In genomic region chr9:35522821-35523515, GRCm38 (mm10) we compare ENCODE assay signal across 15 mouse cellular contexts. TPM values are rescaled to one million over a fixed set of nuclear protein-coding genes. Genes with fewer than 3 reads are reported as not detected.
A peak's percentile ranks its signal among the peaks of the same experiment; 100 is the strongest.
DNase-seq lines count a peak whose midpoint lies in the region; ATAC-seq and TF ChIP-seq lines count a peak whose summit lies in the region.
"Had no signal": no experiment of that assay in that cellular context is flagged by ENCODE, and none has a peak within 500 bp of the region (broad histone marks: within the 10 kb centered on the region; RNA-seq: fewer than 3 reads in every experiment).

No protein-coding gene starts in this region.

- WGBS in intestine, embryonic 14.5 days: 76% methylated on average over 1 of the region's 1 CpGs
- WGBS in intestine, postnatal 0 days: 71% methylated on average over 1 of the region's 1 CpGs
- 79% methylated on average over 1 of the region's 1 CpGs for whole genome bisulfite sequencing in embryonic facial prominence, embryonic 14.5 days
- WGBS in limb, embryonic 11.5 days: 80% methylated on average over 1 of the region's 1 CpGs

- H3K27me3 ChIP-seq in intestine, embryonic 14.5 days (replicated peaks; ENCODE audit: control insufficient read depth, insufficient read depth, low read length): no peaks in the 10 kb centered on the region
- no peaks in the 10 kb centered on the region for H3K27me3 ChIP-seq in intestine, postnatal 0 days (replicated peaks; ENCODE audit: control insufficient read depth, insufficient read depth, low read length)
- H3K27me3 ChIP-seq in embryonic facial prominence, embryonic 14.5 days (replicated peaks; ENCODE audit: control insufficient read depth, insufficient read depth, low read length): no peaks in the 10 kb centered on the region
- H3K27me3 ChIP-seq in limb, embryonic 11.5 days (ENCODE audit: control insufficient read depth, insufficient read depth, low read length): no peaks in the 10 kb centered on the region

- H3K9ac ChIP-seq in intestine, embryonic 14.5 days (ENCODE audit: low read length): no peak overlapping the region
- H3K9ac ChIP-seq in intestine, postnatal 0 days (ENCODE audit: low read depth, low read length): no peak overlapping the region
- no peak overlapping the region for H3K9ac ChIP-seq in embryonic facial prominence, embryonic 14.5 days (ENCODE audit: low read depth, low read length)
- 0 out of 2 replicates have a peak overlapping the region, but pooled peaks have one; percentile 19 for H3K9ac ChIP-seq in limb, embryonic 11.5 days (ENCODE audit: low read length)

- H3K36me3 ChIP-seq in intestine, embryonic 14.5 days (ENCODE audit: control insufficient read depth, insufficient read depth, low read length): no peaks in the 10 kb centered on the region
- no peaks in the 10 kb centered on the region for H3K36me3 ChIP-seq in intestine, postnatal 0 days (ENCODE audit: control insufficient read depth, insufficient read depth)
- no peaks in the 10 kb centered on the region for H3K36me3 ChIP-seq in embryonic facial prominence, embryonic 14.5 days (ENCODE audit: control insufficient read depth, insufficient read depth, low read length)
- H3K36me3 ChIP-seq in limb, embryonic 11.5 days (ENCODE audit: control insufficient read depth, insufficient read depth, low read length): no peaks in the 10 kb centered on the region
- H3K36me3 ChIP-seq: heart, embryonic 10.5 days had no signal

- H3K4me1 ChIP-seq in intestine, embryonic 14.5 days (replicated peaks; ENCODE audit: control insufficient read depth, insufficient read depth, low read length): peaks cover 9% of the 10 kb centered on the region
- no peaks in the 10 kb centered on the region for H3K4me1 ChIP-seq in intestine, postnatal 0 days (replicated peaks; ENCODE audit: control insufficient read depth, insufficient read depth, low read length)
- peaks cover 9% of the 10 kb centered on the region for H3K4me1 ChIP-seq in embryonic facial prominence, embryonic 14.5 days (ENCODE audit: control insufficient read depth, insufficient read depth, low read length)
- peaks cover 22% of the 10 kb centered on the region for H3K4me1 ChIP-seq in limb, embryonic 11.5 days (ENCODE audit: control insufficient read depth, insufficient read depth, low read length)

- H3K4me2 ChIP-seq in intestine, embryonic 14.5 days (ENCODE audit: low read length): no peak overlapping the region
- no peak overlapping the region for H3K4me2 ChIP-seq in intestine, postnatal 0 days (replicated peaks; ENCODE audit: low read depth)
- H3K4me2 ChIP-seq in embryonic facial prominence, embryonic 14.5 days (ENCODE audit: low read depth, low read length): no peak overlapping the region
- H3K4me2 ChIP-seq in limb, embryonic 11.5 days (ENCODE audit: low read depth, severe bottlenecking): no peak overlapping the region

- TF ChIP-seq CTCF in intestine, postnatal 0 days (IDR thresholded peaks at IDR 0.05; ENCODE audit: low read depth): no peak

- H3K4me3 ChIP-seq in intestine, embryonic 14.5 days (ENCODE audit: low read depth, low read length): no peak overlapping the region
- H3K4me3 ChIP-seq in intestine, postnatal 0 days (ENCODE audit: low read depth, low read length): no peak overlapping the region
- H3K4me3 ChIP-seq in embryonic facial prominence, embryonic 14.5 days (ENCODE audit: low read depth, low read length): no peak overlapping the region
- no peak overlapping the region for H3K4me3 ChIP-seq in limb, embryonic 11.5 days (ENCODE audit: low read depth, low read length)
- H3K4me3 ChIP-seq: erythroblast, embryonic 14.5 days; heart, embryonic 10.5 days had no signal

- peak; percentile 24 for DNase-seq in adrenal gland, postnatal 10 days
- DNase-seq in adrenal gland, adult (ENCODE audit: inconsistent age in 2 of 2, low spot score in 1 of 2): no peak
- no peak for DNase-seq in intestine, embryonic 14.5 days (ENCODE audit: low spot score)
- DNase-seq in embryonic facial prominence, embryonic 14.5 days (ENCODE audit: low spot score): no peak
- no peak for DNase-seq in limb, embryonic 11.5 days (ENCODE audit: low spot score)
- DNase-seq in yolk sac, embryonic 10.5 days (ENCODE audit: low spot score): no peak
- DNase-seq in frontal cortex, postnatal 10 days (ENCODE audit: low spot score in 2 of 2): no peak
- DNase-seq: thymus, postnatal 25 days had no signal

- no peaks in the 10 kb centered on the region for H3K9me3 ChIP-seq in intestine, embryonic 14.5 days (ENCODE audit: control insufficient read depth, low read length)
- H3K9me3 ChIP-seq in intestine, postnatal 0 days (ENCODE audit: control insufficient read depth): no peaks in the 10 kb centered on the region
- H3K9me3 ChIP-seq in embryonic facial prominence, embryonic 14.5 days (ENCODE audit: control insufficient read depth, low read length): no peaks in the 10 kb centered on the region
- H3K9me3 ChIP-seq in limb, embryonic 11.5 days (ENCODE audit: control insufficient read depth, low read length): no peaks in the 10 kb centered on the region
- H3K9me3 ChIP-seq: heart, embryonic 10.5 days had no signal

- no peak for ATAC-seq in intestine, embryonic 14.5 days (replicated peaks; ENCODE audit: low FRiP score, low TSS enrichment, low read depth)
- ATAC-seq in intestine, postnatal 0 days: no peak
- ATAC-seq in embryonic facial prominence, embryonic 14.5 days (ENCODE audit: low read depth): no peak
- ATAC-seq in limb, embryonic 11.5 days (ENCODE audit: insufficient number of reproducible peaks, low FRiP score, low TSS enrichment, low read depth): no peak

- H3K27ac ChIP-seq in intestine, embryonic 14.5 days (ENCODE audit: low read depth): 0 out of 2 replicates have a peak overlapping the region, but pooled peaks have one; percentile 62
- H3K27ac ChIP-seq in intestine, postnatal 0 days (ENCODE audit: low read depth, low read length): no peak overlapping the region
- peak overlapping the region; percentile 61 for H3K27ac ChIP-seq in embryonic facial prominence, embryonic 14.5 days (replicated peaks; ENCODE audit: low read depth, low read length)
- peak overlapping the region; percentile 50; the same call in 1 of the 2 replicates for H3K27ac ChIP-seq in limb, embryonic 11.5 days (replicated peaks; ENCODE audit: low read depth, low read length)
- H3K27ac ChIP-seq: heart, embryonic 10.5 days had no signal

RNA-seq across cellular contexts. Expression of gene Gm1113, which starts 4.9 kb away (rescaled TPM):
- total RNA-seq in adrenal gland, postnatal 10 days (2021): not detected
- polyA plus RNA-seq in intestine, embryonic 14.5 days (2014; fragmentation: Nextera tagmentation; extraction: Ambion mirVana): not detected in 2 replicates
- polyA plus RNA-seq in intestine, postnatal 0 days (2015; fragmentation: Nextera tagmentation; extraction: Ambion mirVana): not detected in 2 replicates
- not detected in 2 replicates for polyA plus RNA-seq in embryonic facial prominence, embryonic 14.5 days (2014; fragmentation: Nextera tagmentation; extraction: Ambion mirVana)
- polyA plus RNA-seq in limb, embryonic 11.5 days (2014; fragmentation: Nextera tagmentation; extraction: Ambion mirVana): not detected in 2 replicates
- total RNA-seq: adrenal gland, adult 2 months; ES-E14 had no signal
- polyA plus RNA-seq: adrenal gland, adult 2 months; erythroblast, embryonic 14.5 days; heart, embryonic 10.5 days; large intestine, adult 2 months; spleen, adult 2 months had no signal

RNA-seq across cellular contexts. Expression of gene Ddx25, which starts 35.4 kb away (rescaled TPM):
- under 1 TPM; 0.75 to 0.85 TPM for total RNA-seq in adrenal gland, postnatal 10 days (2021)
- polyA plus RNA-seq in intestine, embryonic 14.5 days (2014; fragmentation: Nextera tagmentation; extraction: Ambion mirVana): 2.1 and 3.1 TPM in 2 replicates
- 0.27 and 0.50 TPM in 2 replicates for polyA plus RNA-seq in intestine, postnatal 0 days (2015; fragmentation: Nextera tagmentation; extraction: Ambion mirVana)
- 3.7 and 4.9 TPM in 2 replicates for polyA plus RNA-seq in embryonic facial prominence, embryonic 14.5 days (2014; fragmentation: Nextera tagmentation; extraction: Ambion mirVana)
- 4.6 and 5.2 TPM in 2 replicates for polyA plus RNA-seq in limb, embryonic 11.5 days (2014; fragmentation: Nextera tagmentation; extraction: Ambion mirVana)
- polyA plus RNA-seq: erythroblast, embryonic 14.5 days had no signal

RNA-seq across cellular contexts. Expression of gene Pus3, which starts 35.4 kb away (rescaled TPM):
- total RNA-seq in adrenal gland, postnatal 10 days (2021): 10 to 100 TPM; 12.3 to 16.3 TPM
- polyA plus RNA-seq in intestine, embryonic 14.5 days (2014; fragmentation: Nextera tagmentation; extraction: Ambion mirVana): 21.7 and 23.9 TPM in 2 replicates
- polyA plus RNA-seq in intestine, postnatal 0 days (2015; fragmentation: Nextera tagmentation; extraction: Ambion mirVana): 6.5 and 6.6 TPM in 2 replicates
- 18.0 and 20.2 TPM in 2 replicates for polyA plus RNA-seq in embryonic facial prominence, embryonic 14.5 days (2014; fragmentation: Nextera tagmentation; extraction: Ambion mirVana)
- 23.2 and 24.5 TPM in 2 replicates for polyA plus RNA-seq in limb, embryonic 11.5 days (2014; fragmentation: Nextera tagmentation; extraction: Ambion mirVana)

RNA-seq across cellular contexts. Expression of gene Pate2, which starts 47.1 kb away (rescaled TPM):
- total RNA-seq in adrenal gland, postnatal 10 days (2021): under 1 TPM in 1 of 2 experiments, not detected in 1; 0.79 TPM
- polyA plus RNA-seq in intestine, embryonic 14.5 days (2014; fragmentation: Nextera tagmentation; extraction: Ambion mirVana): 0.31 and 0.43 TPM in 2 replicates
- 0.27 and 0.31 TPM in 2 replicates for polyA plus RNA-seq in intestine, postnatal 0 days (2015; fragmentation: Nextera tagmentation; extraction: Ambion mirVana)
- 0.24 and 0.61 TPM in 2 replicates for polyA plus RNA-seq in embryonic facial prominence, embryonic 14.5 days (2014; fragmentation: Nextera tagmentation; extraction: Ambion mirVana)
- 0.43 and 0.52 TPM in 2 replicates for polyA plus RNA-seq in limb, embryonic 11.5 days (2014; fragmentation: Nextera tagmentation; extraction: Ambion mirVana)
- polyA plus RNA-seq: large intestine, adult 2 months had no signal

RNA-seq across cellular contexts. Expression of gene Hyls1, which starts 47.2 kb away (rescaled TPM):
- 1 to 10 TPM; 3.3 to 5.0 TPM for total RNA-seq in adrenal gland, postnatal 10 days (2021)
- polyA plus RNA-seq in intestine, embryonic 14.5 days (2014; fragmentation: Nextera tagmentation; extraction: Ambion mirVana): 14.4 and 14.6 TPM in 2 replicates
- 4.2 and 4.9 TPM in 2 replicates for polyA plus RNA-seq in intestine, postnatal 0 days (2015; fragmentation: Nextera tagmentation; extraction: Ambion mirVana)
- polyA plus RNA-seq in embryonic facial prominence, embryonic 14.5 days (2014; fragmentation: Nextera tagmentation; extraction: Ambion mirVana): 17.4 and 18.4 TPM in 2 replicates
- 23.8 and 24.4 TPM in 2 replicates for polyA plus RNA-seq in limb, embryonic 11.5 days (2014; fragmentation: Nextera tagmentation; extraction: Ambion mirVana)
